Mouse (Mus musculus) spleen, adult 2 months (tissue): ENCODE measurements at regions not wholly inside any gene's neighbourhood (a gene's known extent, or its start where the extent isn't known, plus 50 kb on each side); places are given as distances from the start of the nearest gene placed in this dataset.

Experiments
- CTCF ChIP-seq: fragments of 200-500 bp; IDR thresholded peaks from 2 replicates; pipeline ENCODE4 v1.5.1; 2011; ENCODE audit warnings: mild to moderate bottlenecking, inconsistent platforms; ENCODE audit not compliant: insufficient read depth, insufficient read length, insufficient replicate concordance; ENCODE audit errors: extremely low read depth
- POLR2A ChIP-seq: fragments of 200-500 bp; IDR thresholded peaks from 2 replicates; pipeline ENCODE4 v1.6.1; 2011; ENCODE audit warnings: low read depth, low read length, inconsistent platforms

- TF ChIP-seq CTCF = no peak
- no peak for TF ChIP-seq POLR2A
These were observed 118.2 kb downstream of the Gja1 start for GRCm38 (mm10) chr10:56495352-56495751.
